Mouse (Mus musculus) midbrain, embryonic 10.5 days (tissue): ENCODE data around the gene Etnk1. TPM values are rescaled to one million over a fixed set of nuclear protein-coding genes. Genes with fewer than 3 reads are reported as not detected.

Experiments used
- DNase-seq: peaks from one replicate; pipeline ENCODE4 v3.0.0-alpha.2; 2017; ENCODE audit warnings: low spot score
- H3K27ac ChIP-seq: fragments of 300-500 bp; sonication (generic); replicated peaks from 2 replicates; pipeline ENCODE4 v1.5.1; 2016; ENCODE audit warnings: mild to moderate bottlenecking
- H3K27me3 ChIP-seq: fragments of 300-500 bp; sonication (generic); 2 replicates; pipeline ENCODE4 v1.6.1; 2016; ENCODE audit warnings: low read depth, mild to moderate bottlenecking; ENCODE audit not compliant: poor library complexity, severe bottlenecking
- H3K36me3 ChIP-seq: fragments of 300-500 bp; sonication (generic); 2 replicates; pipeline ENCODE4 v1.6.1; 2016; ENCODE audit warnings: mild to moderate bottlenecking, moderate library complexity
- H3K4me1 ChIP-seq: fragments of 300-500 bp; sonication (generic); 2 replicates; pipeline ENCODE4 v1.6.1; 2016
- H3K4me3 ChIP-seq: fragments of 300-500 bp; sonication (generic); 2 replicates; pipeline ENCODE4 v1.5.1; 2016; ENCODE audit warnings: mild to moderate bottlenecking, moderate library complexity
- H3K9me3 ChIP-seq: fragments of 300-500 bp; sonication (generic); replicated peaks from 2 replicates; pipeline ENCODE4 v1.6.1; 2016; ENCODE audit warnings: mild to moderate bottlenecking
- WGBS: fragments of 180-500 bp; shearing (Covaris S2); methylation state at CpG from one replicate; pipeline ENCODE4 v1.1.7; 2016; 5-methylcytosine and 5-hydroxymethylcytosine counted together
- polyA plus RNA-seq: library from polyadenylated mRNA; unstranded; fragments of >200 nt; fragmentation: Nextera tagmentation; extraction: Ambion mirVana; gene quantifications from 2 replicates; pipeline ENCODE4 v1.2.1, GENCODE M21; 2016

Gene Etnk1
- polyA plus RNA-seq, 1 experiment from 2014 or later = 21.0 TPM

GRCm38 (mm10) chr6:143212766-143213165, 45.7 kb downstream of the Etnk1 start:
- Histone ChIP-seq H3K9me3 (peaks cover 27% of the 10 kb centered on the region), H3K36me3 (peaks cover 34% of the 10 kb centered on the region), H3K27ac (no peak overlapping the region), H3K27me3 (no peaks in the 10 kb centered on the region), H3K4me3 (no peak overlapping the region), H3K4me1 (no peaks in the 10 kb centered on the region)
- no peak for DNase-seq
- 83% methylated on average over 6 of the region's 6 CpGs for WGBS

- no peaks in the 10 kb centered on the region for H3K27me3 ChIP-seq
- H3K36me3 ChIP-seq = peaks cover 29% of the 10 kb centered on the region
- DNase-seq = no peak
- no peak overlapping the region for H3K4me3 ChIP-seq
- no peaks in the 10 kb centered on the region for H3K4me1 ChIP-seq
- H3K9me3 ChIP-seq = peaks cover 27% of the 10 kb centered on the region
- H3K27ac ChIP-seq = no peak overlapping the region
- WGBS = 94% methylated on average over 6 of the region's 6 CpGs
Observed at GRCm38 (mm10) chr6:143213461-143213860, 46.4 kb downstream of the Etnk1 start.

- no peak overlapping the region for H3K4me3 ChIP-seq
- no peak overlapping the region for H3K27ac ChIP-seq
- no peak for DNase-seq
- 0 out of 2 replicates have a peak, but pooled peaks cover 2% of the 10 kb centered on the region for H3K4me1 ChIP-seq
- 88% methylated on average over 11 of the region's 11 CpGs for WGBS
- H3K27me3 ChIP-seq = no peaks in the 10 kb centered on the region
- peaks cover 10% of the 10 kb centered on the region; the same call in 1 of the 2 replicates for H3K36me3 ChIP-seq
- H3K9me3 ChIP-seq = peaks cover 21% of the 10 kb centered on the region
Observed at GRCm38 (mm10) chr6:143216221-143216620, 49.2 kb downstream of the Etnk1 start.

GRCm38 (mm10) chr6:143219347-143219746, 52.3 kb downstream of the Etnk1 start:
- Histone ChIP-seq H3K4me3 (no peak overlapping the region), H3K36me3 (0 out of 2 replicates have a peak, but pooled peaks cover 8% of the 10 kb centered on the region), H3K9me3 (peaks cover 11% of the 10 kb centered on the region; the same call in 1 of the 2 replicates), H3K4me1 (0 out of 2 replicates have a peak, but pooled peaks cover 2% of the 10 kb centered on the region), H3K27ac (no peak overlapping the region), H3K27me3 (no peaks in the 10 kb centered on the region)
- peak; percentile 49 for DNase-seq
- 7% methylated on average over 5 of the region's 5 CpGs for WGBS

GRCm38 (mm10) chr6:143221245-143221644, 54.2 kb downstream of the Etnk1 start:
- no peak for DNase-seq
- Histone ChIP-seq H3K36me3 (no peaks in the 10 kb centered on the region), H3K27ac (peak overlapping the region; percentile 33; the same call in 1 of the 2 replicates), H3K9me3 (no peaks in the 10 kb centered on the region), H3K4me1 (0 out of 2 replicates have a peak, but pooled peaks cover 2% of the 10 kb centered on the region), H3K27me3 (no peaks in the 10 kb centered on the region), H3K4me3 (no peak overlapping the region)
- WGBS = 90% methylated on average over 8 of the region's 8 CpGs

GRCm38 (mm10) chr6:143224057-143224456, 57.0 kb downstream of the Etnk1 start:
- Histone ChIP-seq H3K27me3 (no peaks in the 10 kb centered on the region), H3K36me3 (no peaks in the 10 kb centered on the region), H3K27ac (no peak overlapping the region), H3K4me3 (no peak overlapping the region), H3K9me3 (no peaks in the 10 kb centered on the region), H3K4me1 (0 out of 2 replicates have a peak, but pooled peaks cover 2% of the 10 kb centered on the region)
- no peak for DNase-seq
- WGBS = 93% methylated on average over 11 of the region's 11 CpGs

GRCm38 (mm10) chr6:143224885-143225284, 57.9 kb downstream of the Etnk1 start:
- Histone ChIP-seq H3K27me3 (no peaks in the 10 kb centered on the region), H3K4me1 (0 out of 2 replicates have a peak, but pooled peaks cover 2% of the 10 kb centered on the region), H3K36me3 (no peaks in the 10 kb centered on the region), H3K9me3 (no peaks in the 10 kb centered on the region), H3K27ac (no peak overlapping the region), H3K4me3 (no peak overlapping the region)
- DNase-seq = no peak
- WGBS = 83% methylated on average over 6 of the region's 6 CpGs

- Histone ChIP-seq H3K27me3 (no peaks in the 10 kb centered on the region), H3K9me3 (no peaks in the 10 kb centered on the region), H3K4me3 (no peak overlapping the region), H3K36me3 (no peaks in the 10 kb centered on the region), H3K27ac (no peak overlapping the region), H3K4me1 (no peaks in the 10 kb centered on the region)
- WGBS = 87% methylated on average over 5 of the region's 5 CpGs
- no peak for DNase-seq
Observed at GRCm38 (mm10) chr6:143228696-143229095, 61.7 kb downstream of the Etnk1 start.

- 88% methylated on average over 8 of the region's 8 CpGs for WGBS
Observed at GRCm38 (mm10) chr6:143229906-143230305, 62.9 kb downstream of the Etnk1 start.

GRCm38 (mm10) chr6:143230888-143231287, 63.9 kb downstream of the Etnk1 start:
- Histone ChIP-seq H3K4me1 (no peaks in the 10 kb centered on the region), H3K9me3 (no peaks in the 10 kb centered on the region), H3K27me3 (no peaks in the 10 kb centered on the region), H3K4me3 (no peak overlapping the region), H3K36me3 (no peaks in the 10 kb centered on the region), H3K27ac (no peak overlapping the region)
- DNase-seq = no peak
- WGBS = 84% methylated on average over 2 of the region's 2 CpGs

More at GRCm38 (mm10) chr6:143229906-143230305, 62.9 kb downstream of the Etnk1 start:
- DNase-seq = no peak
- H3K9me3 ChIP-seq = no peaks in the 10 kb centered on the region
- no peaks in the 10 kb centered on the region for H3K36me3 ChIP-seq
- H3K4me1 ChIP-seq = no peaks in the 10 kb centered on the region
- no peak overlapping the region for H3K27ac ChIP-seq
- H3K4me3 ChIP-seq = no peak overlapping the region
- no peaks in the 10 kb centered on the region for H3K27me3 ChIP-seq

GRCm38 (mm10) chr6:143232718-143233117, 65.7 kb downstream of the Etnk1 start:
- Histone ChIP-seq H3K4me1 (no peaks in the 10 kb centered on the region), H3K9me3 (no peaks in the 10 kb centered on the region), H3K27ac (no peak overlapping the region), H3K36me3 (no peaks in the 10 kb centered on the region), H3K27me3 (no peaks in the 10 kb centered on the region), H3K4me3 (no peak overlapping the region)
- 89% methylated on average over 11 of the region's 11 CpGs for WGBS
- no peak for DNase-seq

- Histone ChIP-seq H3K4me1 (no peaks in the 10 kb centered on the region), H3K36me3 (no peaks in the 10 kb centered on the region), H3K4me3 (no peak overlapping the region), H3K9me3 (no peaks in the 10 kb centered on the region), H3K27me3 (no peaks in the 10 kb centered on the region), H3K27ac (no peak overlapping the region)
- WGBS = 92% methylated on average over 8 of the region's 8 CpGs
- no peak for DNase-seq
Observed at GRCm38 (mm10) chr6:143234868-143235267, 67.8 kb downstream of the Etnk1 start.

- DNase-seq = no peak
- Histone ChIP-seq H3K27me3 (no peaks in the 10 kb centered on the region), H3K4me1 (no peaks in the 10 kb centered on the region), H3K36me3 (no peaks in the 10 kb centered on the region), H3K9me3 (no peaks in the 10 kb centered on the region), H3K4me3 (no peak overlapping the region), H3K27ac (no peak overlapping the region)
- WGBS = 92% methylated on average over 21 of the region's 21 CpGs
Observed at GRCm38 (mm10) chr6:143239362-143240074, 72.5 kb downstream of the Etnk1 start.
